Mouse (Mus musculus): ENCODE measurements around the gene Ivd. TPM values are rescaled to one million over a fixed set of nuclear protein-coding genes. Genes with fewer than 3 reads are reported as not detected.
A peak's percentile ranks its signal among the peaks of the same experiment; 100 is the strongest.

The Ivd gene
- polyA plus RNA-seq, 1 experiment: 28.7 TPM

- peaks cover 52% of the 10 kb centered on the region for H3K36me3 ChIP-seq (ENCODE audit: control insufficient read depth, insufficient read depth, low read length, poor library complexity, severe bottlenecking)
- no peak overlapping the region for H3K9ac ChIP-seq (ENCODE audit: low read depth, poor library complexity, severe bottlenecking)
- TF ChIP-seq EP300 (IDR thresholded peaks at IDR 0.05; ENCODE audit: insufficient read depth, low read depth, low read length): no peak
- TF ChIP-seq CTCF (IDR thresholded peaks at IDR 0.05; ENCODE audit: low read depth, low read length): no peak
- TF ChIP-seq POLR2A (IDR thresholded peaks at IDR 0.05; ENCODE audit: insufficient read depth, low read length): no peak
- H3K27ac ChIP-seq (ENCODE audit: insufficient read depth, low read length): no peak overlapping the region
- H3K9me3 ChIP-seq (replicated peaks; ENCODE audit: control insufficient read depth, insufficient read depth, low read length, poor library complexity, severe bottlenecking): peaks cover 19% of the 10 kb centered on the region
- H3K4me3 ChIP-seq (ENCODE audit: low read depth, low read length): no peak overlapping the region
- no peaks in the 10 kb centered on the region for H3K27me3 ChIP-seq (ENCODE audit: control insufficient read depth, insufficient read depth, low read length, poor library complexity, severe bottlenecking)
- no peaks in the 10 kb centered on the region for H3K4me1 ChIP-seq (ENCODE audit: control insufficient read depth, insufficient read depth, low read length)
Observed at GRCm38 (mm10) chr2:118829096-118829495, 32.7 kb upstream of the Ivd start.

DNA sequence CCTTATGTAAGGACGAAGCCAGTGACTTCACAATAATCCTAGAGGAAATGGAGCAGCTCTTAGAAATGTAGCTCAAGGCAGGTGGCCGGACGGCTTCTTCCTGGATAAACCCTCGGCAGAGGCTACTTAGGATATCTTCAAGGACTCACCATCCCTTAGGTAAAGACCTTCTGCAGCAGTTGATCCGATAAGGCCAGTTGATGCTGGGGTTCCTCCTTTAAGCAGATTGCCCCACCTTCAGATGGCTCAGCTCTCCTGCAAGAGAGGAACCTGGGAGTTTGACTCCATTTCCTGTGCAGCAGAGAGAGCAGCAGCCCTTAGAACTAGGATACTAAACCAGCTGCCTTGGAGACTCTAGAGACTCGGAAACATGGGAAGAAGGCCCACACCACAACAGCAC, 27.7 kb upstream of the Ivd start:
- no peaks in the 10 kb centered on the region for H3K27me3 ChIP-seq (ENCODE audit: control insufficient read depth, insufficient read depth, low read length, poor library complexity, severe bottlenecking)
- peaks cover 5% of the 10 kb centered on the region for H3K4me1 ChIP-seq (ENCODE audit: control insufficient read depth, insufficient read depth, low read length)
- no peak overlapping the region for H3K27ac ChIP-seq (ENCODE audit: insufficient read depth, low read length)
- TF ChIP-seq EP300 (IDR thresholded peaks at IDR 0.05; ENCODE audit: insufficient read depth, low read depth, low read length) (no peak), POLR2A (IDR thresholded peaks at IDR 0.05; ENCODE audit: insufficient read depth, low read length) (no peak), CTCF (IDR thresholded peaks at IDR 0.05; ENCODE audit: low read depth, low read length) (no peak)
- H3K36me3 ChIP-seq (ENCODE audit: control insufficient read depth, insufficient read depth, low read length, poor library complexity, severe bottlenecking): peaks cover 26% of the 10 kb centered on the region
- no peak overlapping the region for H3K4me3 ChIP-seq (ENCODE audit: low read depth, low read length)
- no peak overlapping the region for H3K9ac ChIP-seq (ENCODE audit: low read depth, poor library complexity, severe bottlenecking)
- no peaks in the 10 kb centered on the region for H3K9me3 ChIP-seq (replicated peaks; ENCODE audit: control insufficient read depth, insufficient read depth, low read length, poor library complexity, severe bottlenecking)

DNA sequence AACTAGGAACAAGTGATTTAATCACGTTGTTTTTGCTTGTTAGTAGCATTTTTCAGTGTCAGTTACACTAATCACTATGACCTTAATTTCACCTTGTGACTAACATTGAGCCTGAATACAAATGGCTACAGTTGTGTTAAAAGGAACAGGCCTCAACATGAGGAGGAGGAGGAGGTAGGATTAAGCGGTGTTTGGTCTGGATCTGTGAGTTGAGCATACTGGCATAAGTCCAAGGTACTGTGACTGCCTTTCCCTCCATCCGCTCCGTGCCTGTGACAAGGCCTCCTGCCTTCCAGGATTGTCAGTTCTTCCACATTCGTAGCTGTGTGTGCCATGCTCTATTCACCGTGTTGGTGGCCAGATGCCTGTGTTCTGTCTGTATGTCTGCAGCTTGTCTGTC, 26.6 kb upstream of the Ivd start:
- H3K4me1 ChIP-seq (ENCODE audit: control insufficient read depth, insufficient read depth, low read length): peaks cover 5% of the 10 kb centered on the region
- no peak overlapping the region for H3K4me3 ChIP-seq (ENCODE audit: low read depth, low read length)
- no peaks in the 10 kb centered on the region for H3K9me3 ChIP-seq (replicated peaks; ENCODE audit: control insufficient read depth, insufficient read depth, low read length, poor library complexity, severe bottlenecking)
- no peak for TF ChIP-seq CTCF (IDR thresholded peaks at IDR 0.05; ENCODE audit: low read depth, low read length)
- TF ChIP-seq POLR2A (IDR thresholded peaks at IDR 0.05; ENCODE audit: insufficient read depth, low read length): no peak
- TF ChIP-seq EP300 (IDR thresholded peaks at IDR 0.05; ENCODE audit: insufficient read depth, low read depth, low read length): no peak
- H3K27me3 ChIP-seq (ENCODE audit: control insufficient read depth, insufficient read depth, low read length, poor library complexity, severe bottlenecking): no peaks in the 10 kb centered on the region
- no peak overlapping the region for H3K9ac ChIP-seq (ENCODE audit: low read depth, poor library complexity, severe bottlenecking)
- peaks cover 16% of the 10 kb centered on the region for H3K36me3 ChIP-seq (ENCODE audit: control insufficient read depth, insufficient read depth, low read length, poor library complexity, severe bottlenecking)
- no peak overlapping the region for H3K27ac ChIP-seq (ENCODE audit: insufficient read depth, low read length)

DNA sequence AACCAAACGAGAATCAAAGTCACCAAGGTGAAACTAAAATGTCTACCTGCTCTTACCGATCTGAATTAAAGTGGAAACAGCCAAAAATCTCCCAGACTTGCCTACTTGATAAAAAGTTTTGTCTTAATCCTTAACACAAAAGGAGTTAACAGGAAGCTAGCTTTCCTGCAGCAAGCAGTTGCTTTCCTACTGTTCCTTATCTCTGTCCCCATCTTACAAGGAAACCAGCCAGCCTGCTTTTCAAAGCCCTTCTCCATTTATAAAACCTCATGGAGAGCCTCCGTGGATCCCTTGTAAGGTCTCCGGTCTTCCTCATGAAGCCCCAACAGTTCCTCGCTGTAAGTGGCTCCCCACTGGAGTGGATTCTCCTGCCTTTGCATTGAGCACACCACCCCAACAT, 23.4 kb upstream of the Ivd start:
- no peak overlapping the region for H3K9ac ChIP-seq (ENCODE audit: low read depth, poor library complexity, severe bottlenecking)
- no peaks in the 10 kb centered on the region for H3K27me3 ChIP-seq (ENCODE audit: control insufficient read depth, insufficient read depth, low read length, poor library complexity, severe bottlenecking)
- no peaks in the 10 kb centered on the region for H3K9me3 ChIP-seq (replicated peaks; ENCODE audit: control insufficient read depth, insufficient read depth, low read length, poor library complexity, severe bottlenecking)
- 0 out of 2 replicates have a peak overlapping the region, but pooled peaks have one; percentile 14 for H3K27ac ChIP-seq (ENCODE audit: insufficient read depth, low read length)
- peaks cover 5% of the 10 kb centered on the region for H3K4me1 ChIP-seq (ENCODE audit: control insufficient read depth, insufficient read depth, low read length)
- H3K4me3 ChIP-seq (ENCODE audit: low read depth, low read length): no peak overlapping the region
- H3K36me3 ChIP-seq (ENCODE audit: control insufficient read depth, insufficient read depth, low read length, poor library complexity, severe bottlenecking): 0 out of 2 replicates have a peak, but pooled peaks cover under 1% of the 10 kb centered on the region
- TF ChIP-seq EP300 (IDR thresholded peaks at IDR 0.05; ENCODE audit: insufficient read depth, low read depth, low read length) (no peak), CTCF (IDR thresholded peaks at IDR 0.05; ENCODE audit: low read depth, low read length) (no peak), POLR2A (IDR thresholded peaks at IDR 0.05; ENCODE audit: insufficient read depth, low read length) (no peak)

- no peaks in the 10 kb centered on the region for H3K9me3 ChIP-seq (replicated peaks; ENCODE audit: control insufficient read depth, insufficient read depth, low read length, poor library complexity, severe bottlenecking)
- TF ChIP-seq POLR2A (IDR thresholded peaks at IDR 0.05; ENCODE audit: insufficient read depth, low read length) (no peak), EP300 (IDR thresholded peaks at IDR 0.05; ENCODE audit: insufficient read depth, low read depth, low read length) (no peak), CTCF (IDR thresholded peaks at IDR 0.05; ENCODE audit: low read depth, low read length) (no peak)
Observed at GRCm38 (mm10) chr2:118841186-118841585, 20.6 kb upstream of the Ivd start.

GRCm38 (mm10) chr2:118841774-118842173, 20.0 kb upstream of the Ivd start:
- Histone ChIP-seq H3K9me3 (replicated peaks; ENCODE audit: control insufficient read depth, insufficient read depth, low read length, poor library complexity, severe bottlenecking) (no peaks in the 10 kb centered on the region), H3K4me3 (ENCODE audit: low read depth, low read length) (no peak overlapping the region), H3K4me1 (ENCODE audit: control insufficient read depth, insufficient read depth, low read length) (peaks cover 5% of the 10 kb centered on the region), H3K9ac (ENCODE audit: low read depth, poor library complexity, severe bottlenecking) (no peak overlapping the region), H3K27me3 (ENCODE audit: control insufficient read depth, insufficient read depth, low read length, poor library complexity, severe bottlenecking) (no peaks in the 10 kb centered on the region), H3K36me3 (ENCODE audit: control insufficient read depth, insufficient read depth, low read length, poor library complexity, severe bottlenecking) (no peaks in the 10 kb centered on the region), H3K27ac (ENCODE audit: insufficient read depth, low read length) (no peak overlapping the region)
- TF ChIP-seq POLR2A (IDR thresholded peaks at IDR 0.05; ENCODE audit: insufficient read depth, low read length): no peak
- no peak for TF ChIP-seq CTCF (IDR thresholded peaks at IDR 0.05; ENCODE audit: low read depth, low read length)
- TF ChIP-seq EP300 (IDR thresholded peaks at IDR 0.05; ENCODE audit: insufficient read depth, low read depth, low read length): no peak

More at GRCm38 (mm10) chr2:118841186-118841585, 20.6 kb upstream of the Ivd start:
- Histone ChIP-seq H3K36me3 (ENCODE audit: control insufficient read depth, insufficient read depth, low read length, poor library complexity, severe bottlenecking) (no peaks in the 10 kb centered on the region), H3K27me3 (ENCODE audit: control insufficient read depth, insufficient read depth, low read length, poor library complexity, severe bottlenecking) (no peaks in the 10 kb centered on the region), H3K4me1 (ENCODE audit: control insufficient read depth, insufficient read depth, low read length) (peaks cover 5% of the 10 kb centered on the region), H3K9ac (ENCODE audit: low read depth, poor library complexity, severe bottlenecking) (no peak overlapping the region), H3K4me3 (ENCODE audit: low read depth, low read length) (no peak overlapping the region), H3K27ac (ENCODE audit: insufficient read depth, low read length) (no peak overlapping the region)
